Mouse (Mus musculus) liver, adult 2 months (tissue): ENCODE measurements around the gene Snf8.

Experiments
- CTCF ChIP-seq: fragments of 200-500 bp; IDR thresholded peaks from 2 replicates; pipeline ENCODE4 v1.5.1; 2011; ENCODE audit warnings: low read depth, low read length, control low read depth
- POLR2A ChIP-seq: fragments of 200-500 bp; IDR thresholded peaks from 2 replicates; pipeline ENCODE4 v1.6.1; 2011; ENCODE audit warnings: low read length, control low read depth; ENCODE audit not compliant: insufficient read depth; ENCODE audit errors: extremely low read depth

- no peak for TF ChIP-seq POLR2A
- TF ChIP-seq CTCF, result no peak
These were observed 39.9 kb downstream of the Snf8 start for GRCm38 (mm10) chr11:96074351-96075176.
